In genomic region chrX:35813206-35813605, GRCm38 (mm10) we compare ENCODE assay signal across 8 mouse cellular contexts.
A peak's percentile ranks its signal among the peaks of the same experiment; 100 is the strongest.
DNase-seq lines count a peak whose midpoint lies in the region; ATAC-seq lines count a peak whose summit lies in the region.

No protein-coding gene starts in this region.

- peak; percentile 1 for DNase-seq in gastrocnemius, adult 18-20 months (ENCODE audit: low spot score)
- no peak for DNase-seq in gastrocnemius, adult 8-10 months (ENCODE audit: low spot score in 2 of 2)
- DNase-seq in spleen, postnatal 10 days (ENCODE audit: low spot score in 2 of 2), result peak; percentile 4 to 42
- no peak for DNase-seq in spleen, postnatal 36 days (ENCODE audit: low spot score in 2 of 2)
- DNase-seq in cerebellum, adult 9-11 months, result peak; percentile 5
- peak; percentile 3 for DNase-seq in layer of hippocampus, adult 9-11 months
- peak; percentile 8 for DNase-seq in retina, postnatal 1 day

- no peak for ATAC-seq in megakaryocyte-erythroid progenitor cell, adult 5-6 weeks (replicated peaks; ENCODE audit: low FRiP score, low TSS enrichment, poor library complexity, severe bottlenecking)

Comparison
In these comparisons a context has a peak if more than half of its experiments do, and no peak if none do; other contexts are left out.
1. DNase-seq: peak in gastrocnemius, adult 18-20 months (single experiment), spleen, postnatal 10 days (2 of 2), cerebellum, adult 9-11 months (single experiment), layer of hippocampus, adult 9-11 months (single experiment) and retina, postnatal 1 day (single experiment); none in gastrocnemius, adult 8-10 months (0 of 2) and spleen, postnatal 36 days (0 of 2).